Mouse (Mus musculus): ENCODE results near the gene Caprin2. TPM values are rescaled to one million over a fixed set of nuclear protein-coding genes. Genes with fewer than 3 reads are reported as not detected.
"Not testable (repeated sequence)": the region's sequence is repeated elsewhere in the genome, so short reads cannot be mapped to it uniquely, and the experiment has no call there.

The Caprin2 gene
- polyA plus RNA-seq, 1 experiment, result 0.63 TPM

DNA sequence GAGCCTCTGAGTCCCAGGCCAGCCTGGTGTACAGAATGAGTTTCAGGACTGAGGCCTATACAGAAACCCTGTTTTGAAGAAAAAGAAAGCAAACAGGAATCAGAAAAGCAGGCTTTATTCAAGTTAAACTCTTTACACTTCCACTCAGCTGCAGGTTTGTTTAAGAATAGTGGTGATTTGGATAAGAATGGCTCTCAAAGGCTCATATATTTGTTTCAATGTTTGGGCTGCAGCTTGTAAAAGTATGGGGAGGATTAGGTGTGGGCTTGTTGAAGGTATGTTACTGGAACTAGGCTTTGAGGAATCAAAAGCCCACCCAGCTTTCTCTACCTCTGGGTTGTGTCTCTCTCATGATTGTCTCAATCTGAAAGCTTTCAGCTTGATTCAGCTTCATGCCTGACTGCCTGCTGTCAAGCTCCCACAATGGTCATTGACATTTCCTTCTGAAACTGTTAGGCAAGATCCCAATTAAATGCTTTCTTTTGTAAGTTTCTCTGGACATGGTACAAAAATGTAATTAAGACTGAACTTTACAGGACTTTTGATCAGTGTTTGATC, 22.9 kb upstream of the Caprin2 start:
- TF ChIP-seq FLI1 (IDR thresholded peaks at IDR 0.05; ENCODE audit: low read length) (no peak), GATA1 (IDR thresholded peaks at IDR 0.05; ENCODE audit: borderline replicate concordance, low read length) (no peak)
- no peaks in the 10 kb centered on the region for H3K27me3 ChIP-seq (replicated peaks)
- no peak overlapping the region for H3K4me3 ChIP-seq (replicated peaks)
- no peaks in the 10 kb centered on the region for H3K9me3 ChIP-seq
- H3K36me3 ChIP-seq (replicated peaks; ENCODE audit: low read length), result peaks cover 33% of the 10 kb centered on the region
- H3K4me1 ChIP-seq, result 0 out of 2 replicates have a peak, but pooled peaks cover 3% of the 10 kb centered on the region

DNA sequence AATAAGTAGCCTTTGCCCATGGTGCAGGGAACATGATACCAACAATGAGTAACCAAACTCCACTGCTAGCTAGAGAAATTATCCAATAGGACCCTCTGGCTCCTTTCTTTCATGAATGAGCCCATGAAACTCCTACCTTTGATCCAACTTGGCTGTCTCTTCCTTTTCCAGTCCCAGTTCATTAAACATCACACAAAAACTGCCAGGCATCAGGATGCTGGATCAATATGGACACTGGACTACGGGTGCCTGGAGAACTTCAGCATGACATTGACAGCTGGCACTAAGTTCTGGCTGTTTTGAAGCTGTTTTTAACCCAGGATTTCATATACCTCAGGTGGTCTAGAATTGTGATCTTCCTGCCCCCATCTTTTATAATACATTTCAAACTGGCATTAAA, 21.6 kb upstream of the Caprin2 start:
- no peak overlapping the region for H3K4me3 ChIP-seq (replicated peaks)
- TF ChIP-seq GATA1 (IDR thresholded peaks at IDR 0.05; ENCODE audit: borderline replicate concordance, low read length) (no peak), FLI1 (IDR thresholded peaks at IDR 0.05; ENCODE audit: low read length) (no peak)
- H3K27me3 ChIP-seq (replicated peaks), result no peaks in the 10 kb centered on the region
- H3K4me1 ChIP-seq, result peaks cover 10% of the 10 kb centered on the region; the same call in 1 of the 2 replicates
- peaks cover 22% of the 10 kb centered on the region for H3K36me3 ChIP-seq (replicated peaks; ENCODE audit: low read length)
- no peaks in the 10 kb centered on the region for H3K9me3 ChIP-seq

DNA sequence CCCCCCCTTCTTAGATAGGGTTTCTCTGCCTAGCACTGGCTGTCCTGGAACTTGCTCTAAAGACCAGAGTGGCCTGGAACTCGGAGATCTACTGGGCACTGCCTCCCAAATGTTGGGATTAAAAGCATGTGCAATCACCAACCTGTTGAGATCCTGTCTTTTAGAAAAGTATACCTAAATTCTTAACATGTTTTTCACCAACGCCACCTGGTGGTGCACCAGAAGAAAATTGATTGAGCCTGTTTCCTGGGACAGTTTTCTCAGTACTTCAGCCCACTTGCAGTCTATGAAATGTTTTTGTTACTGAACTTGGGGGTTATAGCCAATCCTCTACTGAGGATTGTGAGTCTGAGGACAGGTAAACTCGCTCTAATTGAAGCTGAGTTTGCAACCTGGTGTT, 20.8 kb upstream of the Caprin2 start:
- no peaks in the 10 kb centered on the region for H3K27me3 ChIP-seq (replicated peaks)
- H3K36me3 ChIP-seq (replicated peaks; ENCODE audit: low read length), result peaks cover 22% of the 10 kb centered on the region
- H3K4me3 ChIP-seq (replicated peaks), result no peak overlapping the region
- H3K9me3 ChIP-seq, result no peaks in the 10 kb centered on the region
- H3K4me1 ChIP-seq, result peaks cover 10% of the 10 kb centered on the region; the same call in 1 of the 2 replicates
- TF ChIP-seq FLI1 (IDR thresholded peaks at IDR 0.05; ENCODE audit: low read length), result no peak
- TF ChIP-seq GATA1 (IDR thresholded peaks at IDR 0.05; ENCODE audit: borderline replicate concordance, low read length), result no peak

DNA sequence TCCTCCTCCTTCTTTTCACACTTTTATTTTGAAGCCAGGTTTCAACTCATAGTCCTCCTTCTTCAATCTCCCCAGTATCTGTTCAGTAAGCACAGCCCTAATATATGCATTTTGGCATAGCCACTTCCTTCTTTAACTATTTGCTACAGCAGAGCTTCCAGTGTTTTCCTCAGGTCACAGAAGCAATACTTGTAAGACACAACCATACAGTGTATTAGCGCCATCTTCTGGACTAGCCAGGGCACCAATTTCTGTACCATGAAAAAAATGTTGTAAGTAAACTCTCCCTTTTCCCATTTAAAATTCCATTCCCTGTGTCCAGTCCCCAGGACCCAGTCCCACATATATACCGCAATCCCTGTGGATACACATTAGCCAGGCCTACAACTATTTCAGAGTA, 17.9 kb upstream of the Caprin2 start:
- Histone ChIP-seq H3K36me3 (replicated peaks; ENCODE audit: low read length) (peaks cover 3% of the 10 kb centered on the region), H3K4me1 (peaks cover 18% of the 10 kb centered on the region), H3K9me3 (no peaks in the 10 kb centered on the region), H3K27me3 (replicated peaks) (no peaks in the 10 kb centered on the region), H3K4me3 (replicated peaks) (no peak overlapping the region)
- TF ChIP-seq FLI1 (IDR thresholded peaks at IDR 0.05; ENCODE audit: low read length) (no peak), GATA1 (IDR thresholded peaks at IDR 0.05; ENCODE audit: borderline replicate concordance, low read length) (no peak)

DNA sequence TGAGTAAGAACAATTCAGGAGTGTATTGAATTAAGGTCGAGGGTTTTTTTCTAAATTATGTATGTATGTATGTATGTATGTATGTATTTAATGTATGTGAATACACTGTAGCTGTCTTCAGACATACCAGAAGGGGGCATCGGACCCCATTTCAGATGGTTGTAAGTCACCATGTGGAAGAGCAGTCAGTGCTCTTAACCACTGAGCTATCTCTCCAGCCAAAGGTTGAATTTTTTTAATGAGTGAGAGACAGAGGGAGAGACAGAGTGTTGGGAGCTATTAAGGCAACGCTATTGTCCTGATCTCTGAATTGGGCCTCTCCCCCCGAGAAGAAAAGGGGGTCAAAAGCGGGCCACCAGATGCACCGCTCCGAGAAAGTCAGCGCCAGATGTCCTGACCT, 15.9 kb upstream of the Caprin2 start:
- not testable (repeated sequence) for H3K9me3 ChIP-seq; H3K27me3 ChIP-seq (replicated peaks); H3K4me3 ChIP-seq (replicated peaks); H3K36me3 ChIP-seq (replicated peaks; ENCODE audit: low read length)
- peaks cover 18% of the 10 kb centered on the region for H3K4me1 ChIP-seq

DNA sequence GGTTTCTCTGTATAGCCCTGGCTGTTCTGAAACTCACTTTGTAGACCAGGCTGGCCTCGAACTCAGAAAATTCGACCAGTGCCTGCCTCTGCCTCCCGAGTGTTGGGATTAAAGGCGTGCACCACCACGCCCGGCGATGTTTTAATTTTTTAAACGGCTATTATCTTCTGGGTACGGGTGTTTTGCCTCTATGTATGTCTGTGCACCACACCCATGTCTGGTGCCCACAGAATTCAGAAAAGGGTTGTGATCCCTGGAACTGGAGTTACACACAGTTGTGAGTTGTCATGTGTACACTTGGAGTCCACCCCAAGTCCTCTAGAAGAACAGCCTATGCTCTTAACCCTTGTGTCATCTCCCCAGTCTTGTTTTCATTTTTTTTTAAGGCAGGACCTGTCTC, 10.9 kb upstream of the Caprin2 start:
- H3K9me3 ChIP-seq, result no peaks in the 10 kb centered on the region

DNA sequence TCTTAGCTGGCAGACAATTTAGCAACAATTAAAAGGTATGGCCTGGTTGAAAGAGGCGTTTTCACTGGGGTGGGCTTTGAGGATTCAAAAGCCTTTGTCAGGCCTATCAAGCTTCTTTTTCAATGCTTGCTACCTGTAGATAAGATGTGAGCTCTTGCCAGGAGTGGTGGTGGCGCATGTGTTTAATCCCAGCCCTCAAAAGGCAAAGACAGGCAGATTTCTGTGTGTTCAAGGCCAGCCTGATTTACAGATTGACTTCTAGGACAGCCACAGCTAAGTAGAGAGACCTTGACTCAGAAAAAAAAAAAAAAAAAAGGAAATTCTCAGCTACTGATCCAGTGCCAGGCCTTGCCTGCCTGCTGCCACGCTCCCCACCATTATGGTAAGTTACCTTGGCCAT, 6.7 kb upstream of the Caprin2 start:
- TF ChIP-seq GATA1 (IDR thresholded peaks at IDR 0.05; ENCODE audit: borderline replicate concordance, low read length) (no peak), FLI1 (IDR thresholded peaks at IDR 0.05; ENCODE audit: low read length) (no peak)
- Histone ChIP-seq H3K9me3 (no peaks in the 10 kb centered on the region), H3K4me1 (peaks cover 18% of the 10 kb centered on the region), H3K36me3 (replicated peaks; ENCODE audit: low read length) (no peaks in the 10 kb centered on the region), H3K27me3 (replicated peaks) (no peaks in the 10 kb centered on the region), H3K4me3 (replicated peaks) (no peak overlapping the region)

More for the DNA sequence above, 10.9 kb upstream of the Caprin2 start:
- Histone ChIP-seq H3K4me3 (replicated peaks) (no peak overlapping the region), H3K4me1 (peaks cover 26% of the 10 kb centered on the region), H3K36me3 (replicated peaks; ENCODE audit: low read length) (no peaks in the 10 kb centered on the region), H3K27me3 (replicated peaks) (no peaks in the 10 kb centered on the region)
- TF ChIP-seq GATA1 (IDR thresholded peaks at IDR 0.05; ENCODE audit: borderline replicate concordance, low read length) (no peak), FLI1 (IDR thresholded peaks at IDR 0.05; ENCODE audit: low read length) (no peak)

DNA sequence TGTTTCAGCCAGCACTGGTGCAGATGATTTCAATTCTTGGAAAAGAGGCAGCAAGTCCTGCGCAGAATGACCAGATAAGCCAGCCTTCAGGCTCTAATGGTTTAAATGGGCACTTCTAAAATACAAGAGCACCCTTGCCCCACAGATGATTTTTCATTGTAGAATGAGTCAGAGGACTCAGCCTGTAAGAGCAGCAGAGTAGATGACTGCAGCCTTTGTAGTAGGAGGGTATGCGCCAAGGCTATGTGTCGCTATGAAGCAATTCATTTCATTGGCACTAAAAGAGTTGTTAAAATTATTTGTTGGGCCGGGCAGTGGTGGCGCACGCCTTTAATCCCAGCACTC, 442 bp upstream of the Caprin2 start:
- Histone ChIP-seq H3K36me3 (replicated peaks; ENCODE audit: low read length) (no peaks in the 10 kb centered on the region), H3K9me3 (no peaks in the 10 kb centered on the region), H3K4me1 (peaks cover 24% of the 10 kb centered on the region), H3K4me3 (replicated peaks) (peak overlapping the region; percentile 91), H3K27me3 (replicated peaks) (no peaks in the 10 kb centered on the region)
- TF ChIP-seq FLI1 (IDR thresholded peaks at IDR 0.05; ENCODE audit: low read length) (no peak), GATA1 (IDR thresholded peaks at IDR 0.05; ENCODE audit: borderline replicate concordance, low read length) (no peak)

DNA sequence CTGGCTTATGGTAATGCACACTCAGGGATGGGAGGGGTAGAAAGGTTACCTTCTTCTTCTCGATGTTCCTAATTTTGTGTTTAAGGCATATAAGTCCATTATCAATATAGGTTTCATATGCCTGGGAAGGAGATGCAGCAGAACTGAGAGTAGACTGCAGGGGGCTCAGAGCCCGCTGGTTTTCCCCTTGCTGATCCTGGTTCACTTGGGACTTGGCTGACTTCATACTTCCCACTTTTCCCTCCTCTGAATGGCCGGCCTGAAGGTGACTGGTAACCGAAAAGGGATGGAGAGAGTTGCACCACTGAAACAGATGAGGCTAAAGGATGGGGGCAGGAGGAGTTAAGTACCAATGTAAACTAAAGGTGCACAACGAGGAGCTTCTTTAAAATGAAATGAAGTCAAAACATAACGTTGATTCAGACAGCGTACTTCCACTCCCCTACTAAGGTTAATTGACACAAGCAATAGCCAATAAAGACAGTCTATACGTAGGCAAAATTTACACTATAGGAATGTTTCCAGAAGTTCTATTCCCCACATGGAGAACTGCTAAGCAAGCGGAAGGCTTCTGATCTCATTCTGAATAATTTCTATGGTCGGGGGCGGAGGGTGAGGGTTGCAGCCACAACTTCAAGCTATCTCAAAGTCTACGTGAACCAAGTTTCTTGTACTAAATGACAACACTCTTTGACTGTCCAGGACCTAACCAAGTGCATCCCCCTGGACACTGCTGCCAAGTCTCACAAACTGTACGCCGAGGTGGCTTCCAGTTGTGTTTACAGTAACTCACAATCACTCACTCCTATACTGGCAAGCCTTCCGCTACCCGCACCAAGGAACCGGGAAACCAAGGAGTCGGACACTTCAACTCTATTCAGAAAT, 907 bp downstream of the Caprin2 start:
- TF ChIP-seq FLI1 (IDR thresholded peaks at IDR 0.05; ENCODE audit: low read length), result no peak
- TF ChIP-seq GATA1 (IDR thresholded peaks at IDR 0.05; ENCODE audit: borderline replicate concordance, low read length), result no peak
- peaks cover 24% of the 10 kb centered on the region for H3K4me1 ChIP-seq
- H3K4me3 ChIP-seq (replicated peaks), result peak overlapping the region; percentile 91
- H3K36me3 ChIP-seq (replicated peaks; ENCODE audit: low read length), result no peaks in the 10 kb centered on the region
- H3K27me3 ChIP-seq (replicated peaks), result no peaks in the 10 kb centered on the region
- H3K9me3 ChIP-seq, result no peaks in the 10 kb centered on the region

DNA sequence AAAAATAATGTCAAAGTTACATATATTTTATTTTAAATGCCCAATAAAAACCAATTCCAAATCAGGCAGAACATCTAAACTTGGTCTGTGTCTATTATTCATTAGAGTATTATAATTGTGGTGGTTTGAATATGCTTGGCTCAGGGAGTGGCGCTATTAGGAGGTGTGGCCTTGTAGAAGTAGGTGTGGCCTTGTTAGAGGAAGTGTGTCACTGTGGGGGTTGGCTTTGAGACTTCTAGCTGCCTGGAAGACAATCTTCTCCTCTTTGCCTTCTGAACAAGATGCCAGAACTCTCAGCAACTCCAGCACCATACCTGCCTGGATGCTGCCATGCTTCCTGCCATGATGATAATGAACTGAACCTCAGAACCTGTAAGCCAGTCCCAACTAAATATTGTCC, 22.1 kb downstream of the Caprin2 start:
- peaks cover 5% of the 10 kb centered on the region for H3K36me3 ChIP-seq (replicated peaks; ENCODE audit: low read length)
- H3K27me3 ChIP-seq (replicated peaks), result no peaks in the 10 kb centered on the region
- H3K4me3 ChIP-seq (replicated peaks), result no peak overlapping the region
- peaks cover 3% of the 10 kb centered on the region; the same call in 1 of the 2 replicates for H3K4me1 ChIP-seq
- peaks cover 3% of the 10 kb centered on the region; the same call in 1 of the 2 replicates for H3K9me3 ChIP-seq
- TF ChIP-seq GATA1 (IDR thresholded peaks at IDR 0.05; ENCODE audit: borderline replicate concordance, low read length), result no peak

Data from megakaryocyte, embryonic 14.5 days (primary cell).